ENCODE assay signal across 8 mouse cellular contexts in the genomic region with DNA sequence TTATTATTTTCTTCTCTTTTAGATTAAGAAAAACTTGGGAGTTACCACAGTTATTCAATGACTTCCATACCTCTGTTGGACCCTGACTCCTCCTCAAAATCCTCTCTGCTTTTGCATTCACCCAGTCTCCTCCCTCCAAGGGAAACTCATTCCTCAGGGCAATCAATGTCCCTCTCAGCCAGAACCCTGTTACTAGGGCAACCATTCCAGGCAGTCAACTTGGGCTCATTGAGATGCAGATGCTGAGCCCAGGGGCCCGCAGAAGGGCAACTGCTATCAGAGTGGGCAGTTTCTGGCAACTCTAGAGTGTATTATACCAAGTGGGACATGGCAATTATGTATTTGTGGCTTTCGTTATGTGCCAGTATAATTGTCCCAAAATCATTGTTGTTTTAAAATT.
DNase-seq lines count a peak whose midpoint lies in the region; ATAC-seq and TF ChIP-seq lines count a peak whose summit lies in the region.
"Had no signal": no experiment of that assay in that cellular context is flagged by ENCODE, and none has a peak within 500 bp of the region (broad histone marks: within the 10 kb centered on the region; RNA-seq: fewer than 3 reads in every experiment).

No protein-coding gene starts in this region.

- ATAC-seq in forebrain, embryonic 15.5 days (replicated peaks): peak; percentile 94
- peak; percentile 97 for ATAC-seq in midbrain, embryonic 13.5 days
- ATAC-seq in megakaryocyte progenitor cell, adult 5-6 weeks (replicated peaks; ENCODE audit: poor library complexity): no peak

- DNase-seq in ES-E14 (ENCODE audit: low read depth, low spot score): peak; percentile 68
- DNase-seq in brain, adult 2 months (ENCODE audit: low read depth, low spot score): peak; percentile 33
- DNase-seq in urinary bladder, postnatal 4 days (ENCODE audit: low spot score in 2 of 2): no peak
- DNase-seq in kidney, postnatal 36 days: no peak

- H3K27ac ChIP-seq in ES-E14 (ENCODE audit: insufficient read depth, low read depth, low read length, poor library complexity, severe bottlenecking): no peak overlapping the region
- H3K27ac ChIP-seq in forebrain, embryonic 15.5 days (replicated peaks): no peak overlapping the region
- H3K27ac ChIP-seq in midbrain, embryonic 13.5 days: 0 out of 2 replicates have a peak overlapping the region, but pooled peaks have one; percentile 17
- H3K27ac ChIP-seq: limb, embryonic 12.5 days had no signal

- H3K4me3 ChIP-seq in ES-E14 (ENCODE audit: insufficient read depth in 1 of 2, low read depth in 1 of 2, low read length in 2 of 2, poor library complexity in 1 of 2, severe bottlenecking in 1 of 2): no peak overlapping the region
- H3K4me3 ChIP-seq in forebrain, embryonic 15.5 days: no peak overlapping the region
- no peak overlapping the region for H3K4me3 ChIP-seq in midbrain, embryonic 13.5 days (replicated peaks)
- H3K4me3 ChIP-seq: limb, embryonic 12.5 days had no signal

- no peak overlapping the region for H3K4me2 ChIP-seq in forebrain, embryonic 15.5 days (replicated peaks)
- no peak overlapping the region for H3K4me2 ChIP-seq in midbrain, embryonic 13.5 days (replicated peaks)
- H3K4me2 ChIP-seq: limb, embryonic 12.5 days had no signal

- peaks cover 2% of the 10 kb centered on the region in 2 experiments; a peak in 1 of 4 replicates for H3K4me1 ChIP-seq in ES-E14 (ENCODE audit: control insufficient read depth in 2 of 2, insufficient read depth in 2 of 2, low read length in 2 of 2, poor library complexity in 1 of 2)
- H3K4me1 ChIP-seq in forebrain, embryonic 15.5 days: 0 out of 2 replicates have a peak, but pooled peaks cover 5% of the 10 kb centered on the region
- H3K4me1 ChIP-seq in midbrain, embryonic 13.5 days (replicated peaks): peaks cover 16% of the 10 kb centered on the region
- H3K4me1 ChIP-seq: limb, embryonic 12.5 days had no signal

- in situ Hi-C loops in ES-E14 (cut with MboI; ENCODE audit: low sequenced_read_pairs in 2 of 2, unreplicated experiment in 2 of 2): no loop called here

- WGBS in forebrain, embryonic 15.5 days: 10% methylated on average over 2 of the region's 2 CpGs
- 11% methylated on average over 2 of the region's 2 CpGs for WGBS in midbrain, embryonic 13.5 days

- no peaks in the 10 kb centered on the region for H3K36me3 ChIP-seq in ES-E14 (ENCODE audit: control insufficient read depth, insufficient read depth, low read length, poor library complexity, severe bottlenecking)
- H3K36me3 ChIP-seq in forebrain, embryonic 15.5 days: no peaks in the 10 kb centered on the region
- H3K36me3 ChIP-seq in midbrain, embryonic 13.5 days: no peaks in the 10 kb centered on the region
- H3K36me3 ChIP-seq: limb, embryonic 12.5 days had no signal

- H3K9ac ChIP-seq in ES-E14 (ENCODE audit: insufficient read depth, low read depth, low read length, poor library complexity, severe bottlenecking): no peak overlapping the region
- no peak overlapping the region for H3K9ac ChIP-seq in forebrain, embryonic 15.5 days (replicated peaks)
- no peak overlapping the region for H3K9ac ChIP-seq in midbrain, embryonic 13.5 days (replicated peaks)
- H3K9ac ChIP-seq: limb, embryonic 12.5 days had no signal

- no peaks in the 10 kb centered on the region for H3K27me3 ChIP-seq in forebrain, embryonic 15.5 days
- no peaks in the 10 kb centered on the region for H3K27me3 ChIP-seq in midbrain, embryonic 13.5 days
- H3K27me3 ChIP-seq: limb, embryonic 12.5 days had no signal

- no peaks in the 10 kb centered on the region for H3K9me3 ChIP-seq in ES-E14 (ENCODE audit: control insufficient read depth, insufficient read depth, low read depth, low read length)
- H3K9me3 ChIP-seq in forebrain, embryonic 15.5 days: no peaks in the 10 kb centered on the region
- no peaks in the 10 kb centered on the region for H3K9me3 ChIP-seq in midbrain, embryonic 13.5 days
- H3K9me3 ChIP-seq: limb, embryonic 12.5 days had no signal

TF ChIP-seq in ES-E14, 5 proteins besides CTCF, POLR2A, EP300 and RAD21:
- TF ChIP-seq CHD2 (IDR thresholded peaks at IDR 0.05; ENCODE audit: low read depth, low read length): no peak
- no peak for TF ChIP-seq MAFK (IDR thresholded peaks at IDR 0.05; ENCODE audit: insufficient read depth, low read depth, low read length)
- TF ChIP-seq ZNF384 (IDR thresholded peaks at IDR 0.05; ENCODE audit: low read depth, low read length): no peak
- TF ChIP-seq ZC3H11A (IDR thresholded peaks at IDR 0.05; ENCODE audit: borderline replicate concordance, low read depth, low read length): no peak
- TF ChIP-seq HCFC1 (IDR thresholded peaks at IDR 0.05; ENCODE audit: borderline replicate concordance, insufficient read depth, low read length): no peak
TF ChIP-seq in ES-E14: peak in this region for 0.

Comparison
In these comparisons a context has a peak if more than half of its experiments do, and no peak if none do; other contexts are left out.
1. DNase-seq: peak in ES-E14 (single experiment) and brain, adult 2 months (single experiment); none in urinary bladder, postnatal 4 days (0 of 2) and kidney, postnatal 36 days (0 of 2).